1 mouse cellular context compared by ENCODE assay signal in the genomic region with DNA sequence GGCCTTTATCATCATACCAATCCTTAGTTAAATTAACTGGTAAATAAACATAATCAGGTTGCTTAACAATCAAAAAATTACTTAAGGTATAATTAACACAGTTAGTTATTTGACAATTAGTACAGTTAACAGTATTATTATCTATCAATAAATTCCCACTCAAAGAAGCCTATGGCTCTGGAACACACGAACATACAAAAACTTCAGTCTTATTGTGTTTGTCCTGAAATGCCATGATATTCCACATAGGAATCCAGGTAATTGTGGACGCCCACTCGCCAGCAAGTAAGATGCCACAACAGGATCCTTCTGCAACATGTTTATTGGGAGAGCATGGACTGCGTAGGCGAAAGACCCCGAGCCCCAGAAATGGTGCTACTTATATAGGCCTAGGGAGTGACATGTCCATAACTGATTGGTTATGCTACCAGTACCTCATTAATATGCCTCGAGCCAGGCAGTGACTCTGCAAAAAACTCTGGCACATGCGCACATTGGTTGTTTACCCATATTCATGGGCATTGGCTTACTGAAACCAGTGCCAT. TPM values are rescaled to one million over a fixed set of nuclear protein-coding genes. Genes with fewer than 3 reads are reported as not detected.
"Had no signal": no experiment of that assay in that cellular context is flagged by ENCODE, and none has a peak within 500 bp of the region (broad histone marks: within the 10 kb centered on the region; RNA-seq: fewer than 3 reads in every experiment).

No protein-coding gene starts in this region.

RNA-seq across cellular contexts. Expression of a gene that starts 49.4 kb away (rescaled TPM):
- polyA plus RNA-seq: small intestine, adult 2 months had no signal
